Mouse (Mus musculus): ENCODE data around the gene Pold1.

- TF ChIP-seq ZNF384 (IDR thresholded peaks at IDR 0.05; ENCODE audit: low read depth, low read length), result no peak
- TF ChIP-seq HCFC1 (IDR thresholded peaks at IDR 0.05; ENCODE audit: borderline replicate concordance, insufficient read depth, low read length), result no peak
- no peak for TF ChIP-seq MAFK (IDR thresholded peaks at IDR 0.05; ENCODE audit: insufficient read depth, low read depth, low read length)
- TF ChIP-seq ZC3H11A (IDR thresholded peaks at IDR 0.05; ENCODE audit: borderline replicate concordance, low read depth, low read length), result no peak
Observed at GRCm38 (mm10) chr7:44598336-44598735, 49.7 kb upstream of the Pold1 start.
